Mouse (Mus musculus): ENCODE measurements around the gene Tnfsf13.
A peak's percentile ranks its signal among the peaks of the same experiment; 100 is the strongest.

Gene Tnfsf13

DNA sequence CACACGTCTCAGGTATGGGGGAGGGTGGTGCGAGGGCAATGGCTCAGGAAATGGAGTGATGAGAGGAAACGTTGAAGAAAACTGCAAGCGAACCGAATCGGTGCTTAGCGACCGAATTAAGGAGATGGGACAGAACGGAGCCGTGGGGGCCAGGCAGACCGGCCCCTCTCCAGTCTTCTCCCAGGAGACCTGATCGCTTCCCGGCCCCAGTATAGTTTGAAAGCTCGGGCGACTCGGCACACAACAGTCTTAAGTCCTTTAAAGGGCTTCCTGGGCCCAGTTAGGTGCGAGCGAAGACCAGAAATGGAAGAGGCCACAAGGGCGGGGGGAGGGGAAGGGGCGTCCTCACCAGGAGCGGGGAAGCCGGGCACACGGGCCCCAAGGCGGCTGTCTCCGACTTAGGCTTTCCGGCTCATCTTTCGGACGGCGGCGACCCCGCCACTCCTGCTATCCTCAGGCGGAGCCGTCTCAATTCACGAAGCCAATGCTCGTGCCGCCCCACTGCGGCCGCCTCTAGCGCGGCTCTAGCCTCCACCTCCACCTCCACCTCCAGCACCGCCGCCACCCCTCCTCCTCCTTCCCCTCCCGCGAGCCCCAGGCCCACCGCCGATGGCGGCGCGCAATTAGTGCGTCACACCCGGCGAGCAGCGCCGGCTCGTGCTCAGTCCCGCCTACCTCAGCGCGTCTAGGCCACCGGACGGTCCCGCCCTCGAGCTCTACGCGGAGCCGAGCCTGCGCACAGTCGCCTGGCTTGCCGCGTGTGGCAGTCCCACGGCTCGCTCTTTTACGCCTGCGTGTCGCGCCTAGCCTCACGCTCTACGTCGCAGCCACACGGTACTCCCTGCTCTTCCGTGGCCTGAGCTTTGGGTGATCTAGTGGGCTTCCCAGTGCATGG is 4.0 kb downstream of the Tnfsf13 start, which contains the start of gene Senp3:
Gene Senp3 (minus strand): TSS at position 771 of the 895 bp plus-strand sequence.
- DNase-seq (ENCODE audit: low read depth, low spot score): peak; percentile 98

DNA sequence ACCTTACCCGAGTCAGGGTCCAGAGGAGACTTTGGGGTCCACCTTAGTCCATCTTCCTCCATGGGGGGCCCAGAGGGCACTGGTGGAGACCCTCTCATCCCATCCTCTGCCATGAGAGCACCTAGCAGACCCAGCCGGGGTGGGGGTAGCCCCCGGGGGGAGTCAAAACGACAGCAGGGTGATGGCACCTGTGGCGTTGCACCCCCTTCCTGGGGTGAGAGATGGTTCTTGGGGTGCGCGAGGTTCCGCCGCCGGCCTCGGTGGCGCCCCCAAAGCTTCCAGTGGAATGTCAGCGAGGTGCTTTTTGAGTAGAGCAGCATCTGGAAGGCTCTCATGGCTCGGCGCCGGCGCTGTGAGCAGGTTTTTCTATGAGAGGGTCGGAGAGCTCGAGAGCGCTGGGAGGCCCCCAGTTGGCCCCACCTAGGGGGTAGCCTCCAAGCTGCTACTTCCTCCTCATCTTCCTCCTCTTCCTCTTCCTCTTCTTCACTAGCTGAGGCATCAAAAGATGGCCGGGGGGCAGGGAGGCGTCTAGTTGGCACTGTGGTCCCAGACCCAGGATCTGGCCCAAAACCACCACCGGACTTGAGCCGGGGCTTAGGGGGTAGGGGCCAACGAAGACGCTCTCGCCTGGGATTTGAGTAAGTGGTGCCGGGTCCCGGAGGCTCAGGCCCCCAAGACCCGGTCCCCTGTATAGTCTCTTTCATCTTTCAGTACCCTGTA is 5.3 kb downstream of the Tnfsf13 start:
- DNase-seq (ENCODE audit: low read depth, low spot score): no peak

DNA sequence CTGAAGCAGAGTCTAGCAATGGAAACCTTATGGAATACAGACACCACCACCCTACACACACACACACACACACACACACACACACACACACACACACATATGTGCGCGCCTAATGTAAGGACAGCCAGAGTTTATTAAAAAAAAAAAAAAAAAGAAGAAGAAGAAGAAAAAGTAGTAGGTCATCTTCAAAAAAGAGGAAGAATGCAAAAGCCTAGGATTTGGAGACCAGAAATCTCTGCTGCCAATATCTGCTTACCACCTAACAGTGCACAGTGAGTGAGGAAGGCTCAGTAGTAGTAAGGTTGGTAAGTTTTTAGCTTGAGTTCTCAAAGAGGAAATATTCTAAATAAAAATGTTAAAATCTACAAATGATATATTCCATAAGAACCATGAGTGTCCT is 6.4 kb downstream of the Tnfsf13 start:
- DNase-seq (ENCODE audit: low read depth, low spot score): no peak

DNA sequence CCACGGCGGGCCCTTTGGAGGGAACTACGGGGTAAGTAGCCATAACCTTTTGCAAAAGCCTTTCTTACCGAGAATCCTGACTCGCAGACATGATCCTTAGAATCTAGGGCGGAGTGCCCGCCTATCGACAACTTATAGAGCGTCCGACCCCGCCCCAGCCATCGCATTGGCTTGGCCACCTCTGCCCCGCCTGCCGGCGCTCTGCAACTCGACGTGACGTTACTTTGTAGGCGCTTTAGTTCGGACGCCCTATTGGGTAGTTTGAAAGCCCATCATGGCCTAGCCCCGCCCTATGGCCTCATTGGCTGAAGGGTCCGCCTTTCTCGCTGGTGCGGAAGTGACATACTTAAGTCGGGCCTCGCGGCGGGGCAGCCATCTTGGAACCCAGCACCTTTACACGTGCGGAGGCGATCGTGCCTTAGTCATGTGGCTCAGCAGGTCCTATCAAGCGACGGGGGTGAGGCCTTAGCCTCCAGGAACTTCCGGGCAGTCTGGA is 13.3 kb downstream of the Tnfsf13 start, which contains the start of gene Eif4a1:
Gene Eif4a1 (minus strand): TSS at position 213 of the 496 bp plus-strand sequence.
- peak; percentile 100 for DNase-seq (ENCODE audit: low read depth, low spot score)

DNA sequence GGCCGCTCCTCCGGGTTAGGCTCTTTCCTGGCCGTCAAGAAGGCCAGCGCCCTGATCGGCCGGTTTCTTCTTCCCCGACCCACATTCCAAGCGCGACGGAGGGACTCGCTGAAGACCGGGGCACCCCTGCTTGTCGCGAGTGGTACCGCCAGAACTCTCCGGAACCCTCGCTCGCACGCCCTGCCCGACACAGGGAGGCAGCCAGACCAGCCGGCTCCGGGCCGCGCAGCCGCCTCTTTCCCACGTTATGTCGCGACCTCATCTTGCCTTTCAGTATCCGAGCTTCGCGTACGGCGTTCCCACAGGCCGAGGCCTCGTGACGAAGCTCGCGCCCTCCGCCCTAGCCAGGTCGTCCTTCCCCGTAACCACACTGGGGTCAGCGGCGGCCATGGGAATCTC is 13.9 kb downstream of the Tnfsf13 start:
- no peak for DNase-seq (ENCODE audit: low read depth, low spot score)

DNA sequence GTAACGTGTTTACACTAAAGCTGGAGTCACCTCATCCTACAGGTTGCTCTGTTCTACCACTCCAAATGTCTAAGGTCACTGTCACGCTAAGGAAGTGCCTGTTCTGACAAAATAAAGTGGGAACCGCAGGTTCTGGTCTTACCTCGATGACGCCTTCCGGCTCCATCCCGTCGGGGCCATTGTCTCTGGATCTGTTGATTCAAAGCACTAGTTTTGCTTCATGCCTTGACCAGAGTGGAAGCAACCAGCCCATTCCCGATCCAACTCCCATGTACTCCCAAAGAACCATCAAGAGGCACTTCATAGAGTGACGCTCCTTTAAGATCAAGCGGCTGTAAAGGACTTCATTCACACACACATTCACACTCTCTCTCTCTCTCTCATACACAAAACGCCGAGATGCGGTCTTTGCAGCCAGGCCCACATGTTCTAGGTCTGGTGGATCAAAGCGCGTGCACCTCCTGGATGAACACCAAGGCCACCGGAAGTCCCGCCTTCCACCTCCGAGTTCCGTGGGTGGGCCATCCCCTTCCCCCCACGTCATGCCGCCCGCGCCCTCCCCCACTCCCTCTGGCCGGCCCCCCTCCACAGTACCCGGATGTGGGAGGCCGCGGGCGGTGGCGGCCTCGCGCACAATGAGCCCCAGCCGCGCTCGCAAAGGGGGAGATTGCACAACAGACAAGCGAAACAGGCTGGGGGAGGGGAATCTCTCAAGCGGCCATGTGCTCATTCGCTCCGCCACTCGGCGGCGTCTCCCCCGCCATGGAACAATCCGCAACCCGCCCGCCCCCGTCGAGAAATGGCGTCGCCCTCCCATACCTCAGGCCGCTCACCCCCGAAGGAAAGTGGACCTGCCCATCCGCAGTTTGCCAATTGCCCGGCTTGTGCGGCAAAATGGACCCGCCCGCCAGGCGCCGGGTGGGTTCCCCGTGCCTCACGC is 14.5 kb downstream of the Tnfsf13 start:
- DNase-seq (ENCODE audit: low read depth, low spot score): peak; percentile 94

DNA sequence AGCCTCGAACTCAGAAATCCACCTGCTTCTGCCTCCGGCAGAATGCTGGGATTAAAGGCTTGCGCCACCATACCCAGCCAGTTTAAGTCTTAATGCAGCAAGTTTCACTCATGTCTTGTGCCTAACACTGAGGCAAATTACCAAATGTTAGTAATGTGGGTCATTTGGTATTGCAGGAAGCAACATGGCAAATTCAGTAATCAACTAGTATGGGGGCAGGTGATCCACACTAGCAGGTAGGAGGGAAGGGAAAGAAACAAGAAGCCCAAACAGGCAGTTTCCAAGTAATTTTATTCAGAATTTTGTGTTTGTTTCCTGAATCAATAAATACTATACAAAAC is 18.9 kb downstream of the Tnfsf13 start:
- DNase-seq (ENCODE audit: low read depth, low spot score): no peak

DNA sequence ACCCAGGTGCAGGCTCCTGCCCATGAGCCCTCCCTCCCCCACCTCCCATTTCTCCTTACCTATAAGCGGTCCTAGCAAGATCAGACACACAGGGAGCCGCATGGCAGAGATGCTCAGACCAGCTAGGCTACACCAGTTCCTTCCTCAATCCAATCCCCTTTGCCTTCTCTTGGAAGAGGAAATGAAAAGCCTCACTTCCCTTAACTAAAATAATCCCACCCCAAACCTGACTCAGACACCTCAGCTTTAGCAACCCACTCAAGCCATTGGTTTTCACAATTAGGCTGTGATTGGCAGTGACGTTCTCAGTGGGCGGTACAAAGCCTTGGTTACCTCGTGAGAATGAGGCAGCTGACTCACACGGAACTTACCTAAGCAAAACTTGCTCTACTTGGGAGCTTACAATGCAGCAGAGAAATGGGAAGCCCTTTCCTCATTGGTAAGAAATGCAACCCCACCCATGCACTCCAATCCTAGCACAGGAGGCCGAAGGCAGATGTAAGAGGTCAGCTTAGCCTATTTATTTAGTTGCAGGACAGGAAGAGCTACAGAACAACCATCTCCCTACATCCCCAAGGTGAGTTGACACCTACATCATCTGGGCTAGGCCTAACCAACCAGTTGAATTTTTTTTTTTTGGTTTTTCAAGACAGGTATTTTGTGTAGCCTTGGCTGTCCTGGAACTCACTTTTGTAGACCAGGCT is 19.5 kb downstream of the Tnfsf13 start, which contains the start of gene Cd68:
Gene Cd68 (minus strand): TSS at position 193 of the 704 bp plus-strand sequence.
- DNase-seq (ENCODE audit: low read depth, low spot score): peak; percentile 93

DNA sequence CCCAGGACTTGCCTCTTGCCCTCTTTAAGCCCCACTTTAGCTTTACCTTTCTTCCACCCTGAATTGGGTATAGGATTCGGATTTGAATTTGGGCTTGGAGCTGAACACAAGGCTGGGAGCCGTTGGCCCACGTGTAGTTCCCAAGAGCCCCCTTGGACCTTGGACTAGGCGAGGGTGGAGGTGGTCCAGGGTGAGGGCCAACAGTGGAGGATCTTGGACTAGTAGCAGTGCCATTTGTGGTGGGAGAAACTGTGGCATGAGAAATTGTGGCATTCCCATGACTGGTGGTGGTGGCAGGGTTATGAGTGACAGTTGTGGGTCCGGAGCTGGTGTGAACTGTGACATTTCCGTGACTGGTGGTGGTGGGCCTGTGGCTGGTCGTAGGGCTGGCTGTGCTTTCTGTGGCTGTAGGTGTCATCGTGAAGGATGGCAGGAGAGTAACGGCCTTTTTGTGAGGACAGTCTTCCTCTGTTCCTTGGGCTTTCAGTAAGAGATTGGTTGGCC is 20.1 kb downstream of the Tnfsf13 start:
- no peak for DNase-seq (ENCODE audit: low read depth, low spot score)

DNA sequence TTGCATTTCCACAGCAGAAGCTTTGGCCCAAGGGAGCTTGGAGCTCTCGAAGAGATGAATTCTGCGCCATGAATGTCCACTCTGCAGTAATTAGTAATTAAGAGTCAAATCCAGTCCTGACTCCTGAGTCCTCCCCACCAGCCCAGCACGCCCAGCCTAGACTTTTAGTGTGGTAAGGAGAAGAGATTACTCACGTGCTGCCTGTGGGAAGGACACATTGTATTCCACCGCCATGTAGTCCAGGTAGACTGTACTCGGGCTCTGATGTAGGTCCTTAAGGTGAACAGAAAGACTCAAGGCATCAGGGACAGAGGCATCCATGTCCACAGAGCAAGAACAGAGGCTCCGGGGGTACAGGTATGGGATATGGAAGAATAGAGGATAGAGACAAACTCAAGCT is 20.7 kb downstream of the Tnfsf13 start:
- DNase-seq (ENCODE audit: low read depth, low spot score): no peak

DNA sequence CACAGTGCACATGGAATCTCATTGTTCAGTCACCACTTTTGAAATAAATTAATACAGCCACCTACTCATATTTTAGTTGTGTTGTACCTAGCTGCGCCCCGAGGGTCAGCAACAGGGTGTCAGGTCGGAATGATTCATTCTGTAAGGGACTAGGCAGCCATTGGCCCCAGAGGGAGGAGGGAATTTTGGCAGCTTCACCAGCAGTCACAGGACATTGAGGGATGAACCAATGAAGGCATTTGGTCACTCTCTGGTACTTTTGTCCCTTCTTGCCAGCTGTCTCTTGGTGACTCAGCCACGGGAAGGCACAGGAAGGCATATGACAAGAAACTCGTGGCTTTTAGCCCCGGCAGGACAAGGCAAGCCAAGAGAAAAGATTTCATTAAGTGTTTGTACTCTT is 21.8 kb downstream of the Tnfsf13 start:
- DNase-seq (ENCODE audit: low read depth, low spot score): no peak

DNA sequence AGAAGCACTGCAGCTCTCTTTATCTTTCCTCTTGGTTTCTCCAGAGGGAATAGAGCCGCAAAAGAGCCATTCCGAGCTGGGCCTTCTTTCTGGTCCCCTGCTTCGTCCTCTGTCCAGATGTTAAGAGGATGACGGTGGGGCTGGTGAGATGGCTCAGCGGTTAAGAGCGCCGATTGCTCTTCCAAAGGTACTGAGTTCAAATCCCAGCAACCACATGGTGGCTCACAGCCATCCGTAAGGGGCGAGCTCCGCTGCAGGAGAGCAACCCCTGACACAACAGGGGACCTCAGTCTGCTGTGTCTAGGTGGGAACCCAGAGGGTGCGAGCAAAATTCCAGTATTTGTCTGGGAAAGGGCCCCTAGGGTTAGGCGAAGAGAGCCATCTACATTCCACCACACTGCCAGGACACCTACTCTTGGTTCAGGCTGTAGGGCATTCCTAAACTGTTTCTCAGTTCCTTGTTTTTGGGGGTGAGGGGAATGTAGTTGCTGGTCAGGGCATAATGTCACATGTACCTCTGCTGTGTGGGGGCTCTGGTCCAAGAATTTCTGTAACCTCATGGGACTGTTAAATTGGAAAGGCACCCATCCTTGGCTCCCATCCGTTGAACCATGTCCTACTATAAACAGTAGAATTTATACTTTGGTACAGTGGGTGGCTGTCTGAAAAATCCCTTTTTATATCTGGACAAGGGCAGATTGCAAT is 22.5 kb downstream of the Tnfsf13 start:
- DNase-seq (ENCODE audit: low read depth, low spot score): peak; percentile 34

DNA sequence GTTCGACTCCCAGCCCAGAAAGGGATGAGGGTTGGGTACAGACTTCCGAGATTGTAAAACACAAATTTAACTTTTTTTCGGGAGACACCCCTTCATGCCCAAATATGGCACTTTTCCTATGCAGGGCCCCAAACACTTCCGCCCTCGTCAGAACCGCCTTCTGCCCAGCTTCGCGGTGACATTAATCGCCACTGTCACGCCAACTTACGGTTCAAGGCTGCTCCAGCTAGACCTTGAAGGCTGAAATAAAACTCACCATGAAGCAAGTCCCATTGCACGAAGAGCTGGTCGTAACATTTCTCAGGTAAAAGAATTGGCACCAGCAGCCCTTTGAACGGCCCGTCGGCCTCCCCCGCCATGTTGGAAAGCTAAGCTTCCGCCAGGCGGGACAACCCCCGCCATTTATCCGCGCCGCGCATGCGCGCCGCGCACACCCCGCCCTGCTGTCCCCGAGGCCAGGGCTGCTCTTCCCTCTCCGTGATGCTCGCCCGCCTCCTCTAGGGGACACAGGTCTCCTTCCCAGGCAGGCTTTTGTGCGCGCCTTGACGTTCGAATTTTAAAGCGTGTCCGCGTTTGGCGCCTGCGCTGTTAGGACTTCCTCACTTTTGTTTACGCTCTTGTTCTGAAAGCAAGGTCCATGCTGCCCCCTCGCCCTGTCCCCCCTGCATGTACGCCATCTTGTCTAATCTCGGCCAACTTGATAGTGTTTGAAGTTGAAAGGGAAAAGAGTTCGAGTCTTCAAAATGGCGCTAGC is 23.2 kb downstream of the Tnfsf13 start, which contains the start of gene Mpdu1:
Gene Mpdu1 (minus strand): TSS at position 430 of the 754 bp plus-strand sequence.
- DNase-seq (ENCODE audit: low read depth, low spot score): peak; percentile 98

DNA sequence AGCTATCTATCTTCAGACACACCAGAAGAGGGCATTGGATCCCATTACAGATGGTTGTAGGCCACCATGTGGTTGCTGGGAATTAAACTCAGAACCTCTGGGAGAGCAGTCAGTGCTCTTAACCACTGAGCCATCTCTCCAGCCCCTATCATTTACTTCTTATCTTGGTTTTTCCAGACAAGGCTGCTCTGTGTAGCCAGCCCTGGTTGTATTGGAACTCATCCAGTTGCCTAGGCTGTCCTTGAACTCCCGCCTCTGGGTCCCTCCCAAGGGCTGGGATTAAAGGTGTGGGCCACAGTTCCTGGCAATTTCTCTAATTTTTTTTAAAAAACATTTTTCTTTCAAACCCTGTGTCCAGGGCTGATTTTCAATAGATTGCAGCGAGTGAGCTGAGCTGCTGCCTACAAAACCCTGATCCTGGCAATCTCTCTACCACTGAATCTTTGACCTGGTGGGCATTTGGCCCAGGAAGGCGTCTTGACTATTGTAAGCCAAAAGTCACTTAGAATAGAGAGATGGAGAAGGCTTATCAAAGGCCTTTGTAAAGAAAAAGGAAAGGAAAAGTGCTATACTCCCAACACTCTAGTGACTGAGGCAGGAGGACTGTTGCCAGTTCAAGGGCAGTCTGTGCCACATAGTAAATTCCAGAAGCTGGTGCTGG is 24.2 kb downstream of the Tnfsf13 start:
- no peak for DNase-seq (ENCODE audit: low read depth, low spot score)

DNA sequence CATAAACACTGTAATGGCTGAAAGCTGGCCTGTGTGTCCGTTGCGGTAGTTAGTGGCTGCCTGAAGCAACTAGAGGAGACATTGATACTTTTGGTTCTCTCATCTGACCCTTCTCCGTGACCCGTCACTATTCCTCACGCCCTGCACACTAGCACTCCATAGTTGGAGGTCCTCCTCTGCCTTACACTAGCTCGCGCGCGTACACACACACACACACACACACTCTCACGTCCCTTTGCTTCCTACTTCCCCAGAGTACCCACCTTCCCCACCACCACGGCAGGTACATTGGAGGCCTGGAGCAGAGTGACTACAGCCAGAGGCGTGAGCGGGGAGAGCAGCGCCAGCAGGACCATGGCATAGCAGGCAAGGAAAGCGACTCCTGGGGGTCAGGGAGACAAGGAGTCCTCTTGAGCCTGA is 28.1 kb downstream of the Tnfsf13 start:
- DNase-seq (ENCODE audit: low read depth, low spot score): no peak

DNA sequence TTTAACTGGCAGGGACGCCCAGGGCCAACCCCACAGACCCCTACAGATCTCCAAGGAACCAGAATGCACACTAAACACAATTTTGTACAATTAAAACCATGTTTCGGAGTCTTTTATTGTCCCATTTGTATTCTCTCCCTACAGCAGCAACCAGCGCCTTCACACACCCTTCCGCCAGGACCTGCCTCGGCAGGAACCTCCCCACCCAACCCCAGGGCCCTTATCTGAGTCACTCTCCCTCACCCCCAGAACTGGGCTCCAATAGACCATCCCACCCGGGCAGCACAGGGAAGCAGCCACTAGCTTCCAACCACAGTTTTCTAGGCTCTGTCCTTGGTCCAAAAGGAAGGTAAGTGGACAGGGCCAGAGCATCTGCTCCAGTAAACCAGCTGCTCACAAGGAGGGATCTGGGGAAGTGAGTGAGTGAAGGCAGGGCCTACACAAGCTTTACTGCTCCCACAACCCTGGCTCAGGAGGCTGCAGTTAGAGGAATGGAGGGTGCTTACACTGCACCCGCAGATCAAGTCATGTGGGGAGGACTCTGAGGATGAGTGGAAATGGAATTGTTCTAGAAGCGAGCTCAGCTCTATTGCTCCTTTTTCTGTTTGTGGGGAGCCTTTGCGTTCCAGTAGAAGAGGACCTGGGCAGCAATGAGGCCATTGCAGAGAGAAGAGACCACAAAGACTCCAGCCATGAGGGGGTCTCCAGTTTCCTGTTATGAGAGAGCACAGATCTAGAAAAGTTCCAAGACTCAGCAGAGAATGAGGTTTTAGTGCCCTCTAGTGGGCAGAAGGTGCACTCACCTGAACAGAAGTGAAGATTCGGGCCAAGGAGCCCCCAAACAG is 28.7 kb downstream of the Tnfsf13 start:
- DNase-seq (ENCODE audit: low read depth, low spot score): peak; percentile 76

DNA sequence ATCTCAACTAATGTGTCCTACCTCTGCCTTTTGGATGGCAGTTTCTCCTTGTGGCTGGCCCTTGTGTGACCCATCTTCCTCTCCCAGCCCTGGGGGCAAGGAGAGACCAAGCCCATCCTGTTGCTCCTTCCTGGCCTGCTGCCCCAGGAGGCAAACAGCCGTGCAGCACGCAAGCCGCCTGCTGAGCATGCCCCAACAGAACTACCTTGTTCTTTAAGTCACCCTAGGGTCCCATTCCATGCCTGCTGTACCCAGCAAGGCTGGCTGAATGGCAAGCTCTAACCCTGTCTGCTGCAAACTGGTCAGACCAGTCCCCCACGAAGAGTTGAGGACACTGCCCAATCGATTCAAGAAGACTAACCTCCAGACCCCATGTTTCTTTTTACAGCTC is 29.5 kb downstream of the Tnfsf13 start:
- DNase-seq (ENCODE audit: low read depth, low spot score): no peak

Measured in ES-CJ7 (cell line).